Mouse (Mus musculus): ENCODE results near the gene Gtf2a1.
"Not testable (repeated sequence)": the region's sequence is repeated elsewhere in the genome, so short reads cannot be mapped to it uniquely, and the experiment has no call there.

Gtf2a1 gene

DNA sequence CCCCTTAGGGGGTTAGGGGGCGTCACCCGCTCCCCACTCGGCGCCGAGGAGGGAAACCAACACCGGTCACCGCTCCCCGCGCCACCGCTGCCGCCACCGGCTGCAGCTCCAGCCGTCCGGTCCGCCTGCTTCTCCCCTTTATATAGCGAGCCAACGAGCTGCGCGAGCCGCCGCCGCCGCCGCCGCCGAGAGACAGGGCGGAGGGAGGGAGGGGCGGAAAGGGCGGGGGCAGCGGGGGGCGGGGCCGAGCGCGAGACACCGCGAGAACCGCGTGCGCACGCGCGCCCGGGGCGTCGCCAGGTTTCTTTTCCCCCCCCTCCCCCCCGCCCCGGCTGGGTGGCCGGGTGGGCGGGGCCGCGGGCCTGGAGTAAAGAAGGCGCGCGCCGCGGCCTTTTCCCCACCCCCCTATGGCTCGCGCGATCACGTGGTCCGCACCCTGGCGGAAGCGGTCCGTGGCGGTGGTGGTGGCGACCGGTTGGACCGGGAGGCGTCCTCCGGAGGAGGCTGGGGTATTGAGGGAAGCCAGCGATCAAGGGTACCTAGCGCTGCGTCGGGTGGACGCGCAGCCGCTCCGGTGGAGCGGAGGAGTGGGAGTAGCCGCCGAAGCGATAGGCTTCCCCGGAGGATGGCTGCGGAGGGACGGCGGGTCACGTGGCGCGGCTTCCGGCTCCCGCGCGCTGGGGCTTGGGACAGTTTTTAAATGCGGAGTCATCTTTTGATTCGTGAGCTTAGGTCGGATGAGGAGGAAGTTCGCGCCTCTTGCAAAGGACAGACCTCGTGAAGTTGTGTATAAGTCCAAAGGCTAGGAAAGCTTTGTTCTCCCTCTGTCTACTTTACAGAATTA, at the start of gene Gtf2a1:
Gtf2a1 (minus strand) TSS at position 641 of the 844 bp plus-strand sequence.
- in situ Hi-C loops (cut with MboI) = no loop called here

DNA sequence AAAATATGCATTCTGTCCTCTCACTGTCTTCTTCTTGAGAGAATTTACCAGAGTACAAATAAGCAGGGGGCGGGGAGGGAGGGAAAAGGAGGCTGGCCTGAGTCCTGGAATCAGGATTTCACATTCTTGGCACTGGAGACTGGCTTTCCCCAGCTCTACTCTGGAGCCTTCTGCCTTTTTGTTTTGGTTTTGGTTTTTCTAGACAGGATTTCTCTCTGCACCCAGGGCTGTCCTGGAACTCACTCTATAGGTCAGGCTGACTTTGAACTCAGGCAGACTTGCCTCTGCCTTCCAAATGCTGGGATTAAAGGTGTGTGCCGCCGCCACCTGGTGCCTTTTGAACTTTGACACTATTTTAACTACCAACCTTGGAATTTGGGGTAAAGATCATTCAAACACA, 48.1 kb upstream of the Gtf2a1 start:
- in situ Hi-C loops (cut with MboI) = no loop called here

DNA sequence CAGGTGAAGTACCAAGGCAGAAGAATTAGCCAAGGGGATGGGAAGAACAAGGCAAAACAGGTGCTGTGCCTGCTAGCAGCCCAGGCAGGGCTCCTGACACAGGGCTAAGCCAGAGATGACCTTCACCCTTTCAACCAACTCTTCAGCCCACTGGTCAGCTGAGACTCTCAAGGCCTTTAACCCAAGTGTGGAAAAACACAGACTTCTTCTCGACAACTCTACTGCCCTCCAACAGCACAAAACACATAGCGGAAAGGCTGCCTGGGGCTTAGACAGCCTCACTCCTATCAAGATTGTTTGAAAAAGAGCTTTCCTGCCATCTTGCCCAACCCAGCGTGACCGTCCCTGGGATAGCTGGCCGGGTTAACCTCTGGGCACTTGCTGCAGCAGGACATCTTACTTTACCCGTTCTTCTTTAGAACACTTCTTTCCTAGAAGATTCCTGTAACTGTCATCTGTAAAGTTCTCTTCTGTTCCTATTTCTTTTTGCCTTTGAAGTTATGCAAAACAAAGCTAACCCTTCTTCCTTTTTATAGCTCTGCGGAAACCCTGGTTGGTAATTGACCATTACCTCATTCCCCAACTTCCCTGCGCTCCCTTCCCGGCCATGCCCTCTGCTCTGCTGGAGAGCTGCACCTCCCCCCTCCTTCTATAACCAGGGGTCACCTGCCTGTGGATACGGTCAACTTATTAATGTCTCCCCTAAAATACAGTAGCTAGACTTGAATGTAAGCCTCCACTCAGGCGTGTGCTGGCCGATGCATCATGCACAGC, 47.0 kb upstream of the Gtf2a1 start:
- in situ Hi-C loops (cut with MboI) = no loop called here

DNA sequence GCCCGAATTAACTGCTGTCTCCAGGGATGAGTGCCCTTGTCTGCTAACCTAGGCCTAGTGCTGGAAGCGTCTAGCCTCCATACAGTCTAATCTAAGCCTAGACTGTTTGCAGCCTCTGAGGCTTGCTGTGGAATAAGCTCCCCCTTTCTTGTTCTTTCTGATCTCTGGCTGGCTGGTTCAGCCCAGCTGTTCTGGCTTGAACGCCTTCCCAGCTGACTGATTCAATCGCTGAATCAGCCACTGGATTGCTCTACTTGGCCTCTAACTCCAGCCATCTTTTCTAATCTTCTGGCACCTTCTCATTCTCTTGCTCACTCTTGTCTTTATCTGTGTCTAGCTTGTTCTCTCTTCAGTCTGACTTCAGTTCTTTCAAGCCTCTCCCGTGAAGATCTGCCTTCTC, 36.2 kb upstream of the Gtf2a1 start:
- in situ Hi-C loops (cut with MboI) = loop anchor here (10.0 kb wide), 1 partner anchor 168 kb away; no protein-coding TSS in a partner anchor

DNA sequence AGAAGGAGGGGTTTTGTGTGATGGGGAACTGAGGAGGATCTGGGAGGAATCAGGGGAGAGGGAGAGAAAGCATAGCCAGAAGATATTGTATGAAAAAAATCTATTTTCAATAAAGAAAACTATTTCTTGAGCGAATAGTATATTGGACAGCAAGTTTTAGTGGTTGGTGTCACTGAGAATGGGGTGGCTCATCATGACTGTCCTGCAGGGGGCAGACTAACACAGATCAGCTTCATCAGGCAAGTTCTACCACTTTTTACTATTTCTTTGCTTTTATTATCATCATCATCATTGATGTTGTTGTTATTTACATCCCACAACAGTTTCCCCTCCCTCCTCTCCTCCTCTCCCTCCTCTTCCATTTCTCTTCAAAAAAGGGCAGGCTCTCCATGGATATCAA, 34.7 kb upstream of the Gtf2a1 start:
- in situ Hi-C loops (cut with MboI) = loop anchor here (10.0 kb wide), 1 partner anchor 170 kb away; no protein-coding TSS in a partner anchor

DNA sequence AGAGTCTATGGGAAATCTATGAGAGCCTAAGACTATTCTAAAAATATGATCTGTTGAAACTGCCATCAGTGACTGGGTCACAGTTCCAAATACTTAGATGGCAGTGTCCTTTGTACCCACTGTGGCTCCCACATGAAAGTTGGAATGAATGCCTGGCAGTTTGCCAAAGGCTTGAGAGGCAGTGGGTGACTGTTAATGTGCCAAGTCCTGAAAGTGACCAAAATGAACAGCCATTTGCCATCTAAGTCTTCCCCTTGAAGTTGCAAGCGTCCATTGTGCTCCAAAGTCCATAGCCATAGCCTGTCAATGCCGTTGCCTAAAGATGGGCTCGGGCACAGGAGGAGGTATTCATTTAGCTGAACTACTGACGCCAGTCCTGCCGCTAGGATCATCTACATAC, 19.1 kb upstream of the Gtf2a1 start:
- in situ Hi-C loops (cut with MboI) = no loop called here

DNA sequence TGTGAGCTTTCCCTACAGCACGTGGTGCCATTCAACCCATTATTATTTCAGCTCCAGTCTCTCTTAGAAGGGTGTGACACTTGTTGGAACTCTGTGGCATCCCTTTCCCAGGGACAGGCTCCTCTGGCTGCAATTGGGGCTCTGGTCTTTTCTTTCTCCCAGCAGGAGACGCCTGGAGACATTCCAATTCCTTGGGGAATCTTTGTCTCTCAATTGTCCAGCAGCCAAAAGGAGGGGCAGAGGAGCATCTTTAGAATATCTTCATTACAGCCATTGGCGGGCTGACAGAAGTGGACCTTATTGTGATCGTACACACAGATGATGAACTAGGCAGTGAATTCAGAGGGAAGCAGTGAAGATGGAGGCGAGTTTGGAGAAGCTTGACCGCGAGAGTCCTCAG, 17.4 kb upstream of the Gtf2a1 start:
- in situ Hi-C loops (cut with MboI) = no loop called here

DNA sequence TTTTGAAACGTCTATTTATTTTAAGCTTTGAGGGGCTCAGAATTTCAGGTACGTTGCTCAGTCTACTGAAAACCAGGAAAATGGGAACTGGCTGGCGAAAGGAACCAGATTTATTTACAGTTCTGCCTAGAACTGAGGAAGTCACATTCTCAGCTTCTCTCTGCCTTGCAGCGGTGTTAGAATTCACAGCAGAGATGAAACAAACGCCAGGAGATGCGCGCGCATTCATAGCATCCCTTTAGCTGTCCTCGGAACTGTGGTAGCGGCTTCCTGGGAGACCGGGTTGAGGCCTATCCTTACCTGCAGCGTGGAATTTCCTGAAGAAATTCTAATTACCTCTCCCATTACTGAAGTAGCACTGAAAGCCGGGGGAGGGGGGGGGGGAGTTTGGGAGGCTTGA, 16.4 kb upstream of the Gtf2a1 start:
- in situ Hi-C loops (cut with MboI) = no loop called here

DNA sequence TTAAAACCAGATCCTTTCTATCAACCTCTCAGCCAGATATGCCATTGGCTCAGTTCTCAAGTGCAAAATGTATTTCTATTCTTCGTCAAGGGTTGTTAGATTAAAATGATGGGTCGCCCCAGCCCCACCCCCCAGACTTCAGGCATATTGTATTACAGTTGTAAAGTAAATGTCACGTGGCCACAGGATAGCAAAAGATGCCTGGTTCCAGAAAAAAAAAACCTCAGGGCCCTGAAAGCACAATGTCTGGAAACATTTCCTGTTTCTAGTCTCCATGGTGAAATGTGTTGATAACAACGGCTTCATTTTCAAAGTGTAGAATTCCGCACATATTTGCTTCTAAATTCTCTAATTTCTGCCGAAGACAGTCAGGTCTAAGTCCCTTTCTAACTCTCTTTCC, 14.3 kb upstream of the Gtf2a1 start:
- in situ Hi-C loops (cut with MboI) = no loop called here

DNA sequence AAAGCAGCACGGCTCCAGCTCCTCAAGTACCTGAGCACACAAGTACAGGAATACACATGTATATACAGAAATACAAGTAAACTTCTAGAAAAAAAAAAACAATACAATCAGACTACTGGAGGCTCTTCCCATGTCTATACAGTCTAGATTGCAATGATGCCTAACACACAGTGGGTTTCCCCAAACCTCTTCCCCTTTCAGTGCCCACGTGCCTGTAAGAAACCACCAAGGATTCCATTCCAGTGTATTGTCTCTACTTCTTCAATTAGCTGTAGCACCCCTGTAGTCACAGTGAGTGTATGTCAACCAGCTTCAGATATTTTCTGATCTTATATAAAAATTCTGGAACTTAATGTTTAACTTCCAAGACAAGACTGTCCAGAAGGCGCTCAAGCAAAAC, 1.8 kb upstream of the Gtf2a1 start:
- in situ Hi-C loops (cut with MboI) = no loop called here

DNA sequence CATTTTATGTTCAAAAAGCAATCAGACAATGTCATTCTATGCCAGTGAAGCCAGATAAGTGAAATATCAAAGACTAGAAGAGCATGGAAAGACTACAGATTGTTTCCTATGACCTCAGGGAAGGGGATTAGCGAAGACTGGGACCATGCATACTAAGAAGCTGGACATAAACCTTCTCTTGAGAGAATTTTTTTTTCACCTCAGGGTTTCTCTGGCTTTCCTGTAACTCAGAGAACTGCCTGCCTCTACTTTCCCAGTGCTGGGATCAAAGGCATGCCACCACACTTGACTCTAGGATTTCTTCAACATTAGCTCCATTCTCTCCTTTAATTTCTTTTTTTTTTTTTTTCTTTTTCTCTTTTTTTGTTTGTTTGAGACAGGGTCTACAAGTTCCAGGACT, 904 bp upstream of the Gtf2a1 start:
- in situ Hi-C loops (cut with MboI) = no loop called here

DNA sequence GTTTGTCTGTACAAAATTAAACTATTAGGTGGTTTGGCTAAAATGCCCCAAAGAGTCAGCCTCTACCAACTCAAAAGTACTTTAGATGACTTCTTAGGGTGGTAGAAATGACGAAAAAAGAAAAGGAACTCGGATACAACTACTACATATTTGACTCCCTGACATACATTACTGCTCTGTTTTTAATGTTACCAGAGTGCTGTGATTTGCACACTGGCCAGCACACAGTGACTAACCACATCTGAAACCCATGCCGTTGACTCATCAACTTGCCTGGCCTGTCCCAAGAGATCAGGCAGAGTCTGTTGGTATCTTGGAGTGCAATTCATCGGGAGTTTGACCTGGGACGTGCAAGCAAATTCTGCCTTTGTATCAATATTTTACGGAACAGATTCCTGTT, 429 bp upstream of the Gtf2a1 start:
- in situ Hi-C loops (cut with MboI) = no loop called here

DNA sequence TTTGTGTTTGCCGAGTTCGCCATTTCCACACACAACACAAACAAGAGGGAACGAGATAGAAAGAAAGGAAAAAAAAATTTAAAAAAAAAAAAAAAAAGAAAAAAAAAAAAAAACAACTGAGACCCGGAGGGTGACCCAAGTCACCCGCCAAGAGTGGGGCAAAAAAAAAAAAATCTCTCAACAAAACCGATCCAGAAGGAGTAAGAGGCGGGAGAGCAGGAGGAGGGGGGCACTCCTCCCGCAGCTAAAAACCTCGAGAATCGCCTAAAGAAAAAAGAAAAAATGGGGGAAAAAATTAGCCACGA, 793 bp downstream of the Gtf2a1 start:
- in situ Hi-C loops (cut with MboI) = no loop called here

DNA sequence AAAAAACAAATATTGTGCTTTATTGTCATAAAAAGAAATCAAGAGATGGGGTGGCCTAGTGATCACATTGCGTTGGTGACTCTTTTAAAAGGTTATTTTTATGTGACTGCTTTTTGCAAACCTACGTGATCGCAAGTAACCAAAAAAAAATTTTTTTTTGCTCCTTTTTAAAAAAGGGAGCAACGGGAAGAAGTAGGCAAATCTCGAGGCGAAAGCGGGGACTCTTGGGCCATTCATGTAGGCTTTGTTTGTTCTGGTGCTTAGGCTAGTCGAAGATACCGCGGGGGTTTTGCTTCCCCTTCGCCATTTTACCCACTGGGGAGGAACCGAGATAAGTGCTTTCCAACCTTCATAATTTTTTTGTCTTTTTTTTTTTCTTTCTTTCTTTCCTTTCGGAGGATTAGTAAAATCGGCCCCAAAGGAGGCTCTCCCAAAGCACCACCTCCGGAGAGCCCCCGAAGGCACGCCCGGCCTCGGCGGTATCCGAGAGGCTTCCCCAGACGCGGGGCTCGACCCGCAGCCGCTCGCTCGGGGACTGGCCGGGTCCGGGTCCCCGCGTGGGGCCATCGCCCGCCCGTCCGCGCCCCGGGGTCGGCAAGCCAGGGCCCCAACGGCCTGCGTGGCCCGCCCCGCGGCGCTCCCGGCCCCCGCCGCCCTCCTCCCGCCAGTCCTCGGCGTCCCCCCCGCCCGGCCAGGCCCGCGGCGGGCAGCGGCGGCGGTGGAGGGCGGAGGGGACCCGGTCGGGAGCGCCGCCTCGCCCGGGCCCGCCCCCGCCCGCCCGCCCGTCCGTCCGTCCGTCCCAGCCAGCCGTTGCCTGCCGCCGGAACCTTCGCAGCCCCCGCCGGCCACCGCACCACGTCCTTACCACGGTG, 1.4 kb downstream of the Gtf2a1 start:
- in situ Hi-C loops (cut with MboI) = no loop called here

DNA sequence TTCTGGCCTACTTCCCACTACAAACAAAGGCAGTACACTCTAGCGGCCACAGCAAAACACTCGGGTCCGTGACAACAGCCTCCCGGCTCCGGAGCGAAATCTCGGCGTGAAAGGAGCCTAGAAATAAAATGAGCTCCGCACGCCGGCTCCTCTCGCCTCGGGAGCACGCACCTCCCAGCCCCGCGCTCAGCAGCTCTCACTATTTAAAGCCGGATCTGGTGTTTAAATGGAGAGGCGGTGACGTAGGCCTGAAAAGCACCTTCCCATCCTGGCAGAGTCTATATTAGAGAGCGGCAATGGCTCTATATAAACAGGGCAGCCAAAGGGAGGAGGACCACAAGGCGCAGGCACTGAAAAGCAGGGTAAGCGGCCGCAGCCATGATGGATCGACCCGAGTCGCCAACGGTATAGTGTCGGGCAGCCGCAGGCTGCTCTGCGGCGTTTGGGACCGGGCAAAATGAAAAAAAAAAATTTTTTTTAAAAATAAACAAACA, 2.1 kb downstream of the Gtf2a1 start:
- in situ Hi-C loops (cut with MboI) = no loop called here

DNA sequence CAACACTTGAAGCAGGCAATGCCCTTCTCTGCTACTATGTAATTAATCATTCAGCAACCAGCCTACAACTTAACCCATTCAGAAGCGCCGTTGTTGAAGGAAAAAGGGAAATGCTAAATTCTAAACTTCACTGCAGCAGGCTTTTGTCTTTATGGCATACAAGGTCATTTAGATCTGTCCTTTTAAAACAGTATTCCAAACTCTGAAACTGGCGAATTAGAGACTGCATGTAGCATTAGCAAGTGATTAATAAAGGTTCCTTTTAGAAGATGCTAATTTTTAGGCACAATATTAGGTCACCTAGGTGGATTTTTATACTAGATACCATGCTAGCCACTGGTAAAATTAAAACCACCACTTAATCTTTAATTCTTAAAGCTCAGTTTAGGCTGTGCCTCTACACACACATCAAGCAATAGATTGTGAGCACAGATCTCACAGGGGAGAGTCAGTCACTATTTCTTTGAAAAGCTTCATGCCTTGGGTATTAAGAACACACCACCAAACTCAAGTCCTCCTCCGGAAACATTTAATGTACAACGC, 2.7 kb downstream of the Gtf2a1 start:
- in situ Hi-C loops (cut with MboI) = no loop called here

DNA sequence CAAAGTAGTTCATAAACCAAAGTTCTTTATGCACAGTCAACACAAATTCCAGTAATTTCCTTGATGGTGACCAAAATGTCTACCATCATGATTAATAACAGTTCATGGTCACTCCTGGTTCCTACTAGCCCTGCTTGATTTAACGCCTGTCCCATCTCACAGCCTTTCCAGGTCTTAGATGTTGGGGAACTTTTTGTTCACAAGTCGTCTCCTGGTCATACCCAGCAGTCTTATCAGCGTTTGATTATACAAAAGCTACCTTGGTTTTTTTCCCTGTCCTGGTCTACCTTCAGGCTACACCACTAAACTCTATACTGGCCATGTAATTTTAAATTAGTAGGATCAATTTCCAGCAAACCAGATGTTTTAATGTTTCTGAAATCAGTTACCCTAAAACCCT, 3.2 kb downstream of the Gtf2a1 start:
- in situ Hi-C loops (cut with MboI) = no loop called here

DNA sequence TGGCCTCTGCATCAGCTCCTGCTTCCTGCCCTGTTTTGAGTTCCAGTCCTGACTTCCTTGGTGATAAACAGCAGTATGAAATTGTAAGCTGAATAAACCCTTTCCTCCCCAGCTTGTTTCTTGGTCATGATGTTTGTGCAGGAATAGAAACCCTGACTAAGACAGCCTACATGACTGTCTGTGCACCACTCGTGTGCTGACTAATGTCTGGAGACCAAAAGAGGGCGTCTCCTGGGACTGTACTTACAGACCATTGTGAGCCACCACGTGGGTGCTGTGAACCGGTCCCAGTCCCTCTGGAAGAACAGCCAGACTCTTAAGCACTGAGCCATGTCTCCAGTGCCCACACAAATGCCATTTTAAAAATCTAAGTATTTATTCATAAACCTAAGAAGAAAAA, 4.5 kb downstream of the Gtf2a1 start:
- in situ Hi-C loops (cut with MboI) = not testable (repeated sequence)

DNA sequence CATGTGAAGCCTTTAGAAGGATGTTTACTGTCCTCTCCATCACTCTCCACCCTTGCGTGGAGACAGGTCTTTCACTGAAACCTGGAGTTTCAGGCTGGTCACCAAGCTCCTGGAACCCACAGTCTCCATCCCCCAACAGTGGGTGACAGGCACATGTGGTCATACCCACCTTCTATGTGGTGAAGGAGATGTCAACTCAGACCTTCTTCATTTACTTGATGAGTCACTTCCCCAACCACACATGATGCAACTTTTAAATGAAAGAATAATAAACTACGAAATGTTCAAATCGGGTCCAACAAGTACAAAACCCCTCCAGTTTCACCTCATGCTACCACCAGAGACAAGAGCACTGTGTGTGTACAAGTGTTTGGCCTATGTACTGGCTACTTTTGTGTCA, 5.1 kb downstream of the Gtf2a1 start:
- in situ Hi-C loops (cut with MboI) = no loop called here

DNA sequence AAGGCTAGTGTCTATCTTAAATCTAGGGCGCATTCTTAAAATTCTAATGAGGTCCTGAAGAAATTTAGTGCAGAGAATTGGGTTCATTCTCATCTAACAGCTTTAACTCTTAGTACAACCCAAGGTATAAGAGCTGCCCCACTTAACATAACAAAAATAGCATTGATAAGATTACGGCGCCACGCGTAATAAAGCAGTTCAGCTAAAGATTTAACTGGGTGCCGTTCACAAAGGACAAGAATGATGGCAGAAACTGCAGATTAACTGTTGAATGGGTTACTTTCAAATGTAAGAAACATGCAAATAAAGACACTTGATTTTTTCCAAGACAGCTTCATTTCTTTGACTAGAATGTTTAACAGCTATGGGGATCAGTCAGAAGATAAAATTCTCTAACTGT, 6.9 kb downstream of the Gtf2a1 start:
- in situ Hi-C loops (cut with MboI) = no loop called here

DNA sequence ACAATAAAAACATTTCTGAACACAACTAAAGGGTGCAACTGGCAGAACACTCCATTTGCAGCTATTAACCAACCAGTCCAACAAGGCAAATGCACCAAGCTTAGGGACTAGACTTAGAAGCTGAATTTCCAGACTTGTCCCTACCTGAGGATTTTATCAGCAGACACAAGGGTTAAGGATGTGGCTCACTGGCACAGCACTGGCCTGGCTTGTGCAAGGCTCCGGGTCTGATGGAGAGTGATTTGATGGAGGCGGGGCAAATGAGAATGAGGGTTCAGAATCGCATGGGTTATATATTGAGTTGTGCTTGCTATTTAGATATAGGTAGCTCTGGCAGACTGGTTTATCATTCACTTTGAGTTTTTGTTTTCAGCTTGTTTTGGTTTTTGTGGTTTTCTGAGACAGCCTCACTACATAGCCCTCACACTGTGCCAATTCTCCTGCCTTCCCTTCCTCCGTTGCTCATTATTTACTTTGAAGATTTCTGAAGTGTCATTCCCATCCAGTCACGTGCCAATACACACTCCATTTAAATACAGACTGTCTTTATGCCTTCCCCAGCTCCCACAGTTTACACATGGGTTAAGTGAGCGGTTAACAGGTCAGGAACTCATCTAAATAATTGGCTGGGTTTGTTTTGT, 7.8 kb downstream of the Gtf2a1 start:
- in situ Hi-C loops (cut with MboI) = no loop called here

Measured in mature B cell (primary cell).